Mouse (Mus musculus) naive thymus-derived CD4-positive, alpha-beta T cell, adult 5 months (primary cell): Measurements from ENCODE around the gene Gm10358. TPM values are rescaled to one million over a fixed set of nuclear protein-coding genes. Genes with fewer than 3 reads are reported as not detected.

Experiments used
- polyA plus RNA-seq: library from polyadenylated mRNA; unstranded; fragments of 100-300 nt; shearing (Covaris generic); gene quantifications from one replicate; pipeline ENCODE4 v1.2.1, GENCODE M21; 2017

The Gm10358 gene
- polyA plus RNA-seq, result not detected

GRCm38 (mm10) chr8:75406489-75406888 is at the start of gene Gm10358:
Gene Gm10358 (minus strand): TSS chr8:75406589.

GRCm38 (mm10) chr8:75448394-75448793 is 42.0 kb upstream of the Gm10358 start, which contains the start of gene Iqcm:
Gene Iqcm (plus strand): TSS chr8:75448694.

Other genes with a start within 250 kb of the Gm10358 start
- gene Rasd2, start 192.6 kb downstream of the Gm10358 start, polyA plus RNA-seq, result not detected
- not detected for gene Iqcm, start 42.1 kb upstream of the Gm10358 start, polyA plus RNA-seq